Mouse (Mus musculus): ENCODE data around the gene Syt14.

GRCm38 (mm10) chr1:192890716-192891115 lies 144.9 kb downstream of the Syt14 start:
- TF ChIP-seq CTCF (IDR thresholded peaks at IDR 0.05; ENCODE audit: borderline replicate concordance, extremely low read depth, insufficient read depth, insufficient read length) (no peak), POLR2A (IDR thresholded peaks at IDR 0.05; ENCODE audit: borderline replicate concordance, extremely low read depth, insufficient read depth, insufficient read length, poor library complexity, severe bottlenecking) (no peak)

Data from brain, embryonic 14.5 days (tissue).